Mouse (Mus musculus): ENCODE measurements around the gene Apoa2.

- no peak for TF ChIP-seq POLR2A (IDR thresholded peaks at IDR 0.05; ENCODE audit: insufficient read depth, low read depth, low read length)
- TF ChIP-seq CTCF (IDR thresholded peaks at IDR 0.05) = peak; percentile 67
Measured at GRCm38 (mm10) chr1:171184314-171184713, 40.5 kb upstream of the Apoa2 start.

Measured in heart, adult 2 months (tissue).